Mouse (Mus musculus) ES-E14 (cell line): ENCODE results near the gene Lama4. TPM values are rescaled to one million over a fixed set of nuclear protein-coding genes. Genes with fewer than 3 reads are reported as not detected.
A peak's percentile ranks its signal among the peaks of the same experiment; 100 is the strongest.

Experiments used
- DNase-seq: peaks from one replicate; pipeline ENCODE4 v3.0.0-alpha.2; 2013; ENCODE audit warnings: low read depth, low spot score
- H3K27ac ChIP-seq: 2 replicates; pipeline ENCODE4 v1.5.1; 2012; ENCODE audit warnings: low read depth, mild to moderate bottlenecking, low read length, moderate library complexity, mixed read lengths; ENCODE audit not compliant: poor library complexity, insufficient read depth, severe bottlenecking
- H3K36me3 ChIP-seq: 2 replicates; pipeline ENCODE4 v1.6.1; 2012; ENCODE audit warnings: mild to moderate bottlenecking, low read length, moderate library complexity, mixed read lengths; ENCODE audit not compliant: control insufficient read depth, poor library complexity, insufficient read depth, severe bottlenecking
- H3K4me1 ChIP-seq, 2 experiments: fragments of 150-350 bp in 1 of 2; sonication (generic) in 1 of 2; 2 replicates each; pipeline ENCODE4 v1.6.1; 2012; ENCODE audit warnings: low read length in 2 of 2, mild to moderate bottlenecking in 1 of 2, mixed read lengths in 1 of 2; ENCODE audit not compliant: control insufficient read depth in 2 of 2, insufficient read depth in 2 of 2, poor library complexity in 1 of 2
- H3K4me3 ChIP-seq, 2 experiments: fragments of 150-350 bp in 1 of 2; sonication (generic) in 1 of 2; 2 replicates each; pipeline ENCODE4 v1.5.1; 2012; ENCODE audit warnings: low read length in 2 of 2, low read depth in 1 of 2, mild to moderate bottlenecking in 1 of 2, mixed read lengths in 1 of 2; ENCODE audit not compliant: insufficient read depth in 1 of 2, poor library complexity in 1 of 2, severe bottlenecking in 1 of 2
- H3K9ac ChIP-seq: 2 replicates; pipeline ENCODE4 v1.6.1; 2012; ENCODE audit warnings: low read depth, mild to moderate bottlenecking, low read length, mixed read lengths; ENCODE audit not compliant: poor library complexity, insufficient read depth, severe bottlenecking
- H3K9me3 ChIP-seq: fragments of 150-350 bp; sonication (generic); 2 replicates; pipeline ENCODE4 v1.6.1; 2012; ENCODE audit warnings: low read depth, mild to moderate bottlenecking, low read length; ENCODE audit not compliant: control insufficient read depth, insufficient read depth
- CHD2 ChIP-seq: IDR thresholded peaks from 2 replicates; pipeline ENCODE4 v1.6.1; 2014; ENCODE audit warnings: mild to moderate bottlenecking, low read depth, low read length, inconsistent platforms
- HCFC1 ChIP-seq: IDR thresholded peaks from 2 replicates; pipeline ENCODE4 v1.6.1; 2012; ENCODE audit warnings: low read length, inconsistent platforms, borderline replicate concordance; ENCODE audit not compliant: insufficient read depth
- MAFK ChIP-seq: IDR thresholded peaks from 2 replicates; pipeline ENCODE4 v1.6.1; 2014; ENCODE audit warnings: mild to moderate bottlenecking, low read depth, low read length, inconsistent platforms; ENCODE audit not compliant: insufficient read depth
- ZC3H11A ChIP-seq: IDR thresholded peaks from 2 replicates; pipeline ENCODE4 v1.6.1; 2012; ENCODE audit warnings: low read depth, mild to moderate bottlenecking, inconsistent platforms, low read length, borderline replicate concordance
- ZNF384 ChIP-seq: IDR thresholded peaks from 2 replicates; pipeline ENCODE4 v1.6.1; 2012; ENCODE audit warnings: low read depth, low read length, inconsistent platforms
- in situ Hi-C, 2 experiments: fragments of 600-800 bp; cut with MboI; formaldehyde crosslinking; loops; one replicate each; pipeline ENCODE4 v1.15.1; 2025; ENCODE audit warnings: low sequenced_read_pairs in 2 of 2, inconsistent platforms in 1 of 2; ENCODE audit not compliant: unreplicated experiment in 2 of 2
- total RNA-seq: library from RNA; depleted of rRNA; stranded (reverse); fragments of 300-350 nt; gene quantifications from 2 replicates; pipeline ENCODE4 v1.2.3, GENCODE M21; 2012

Lama4 gene
- total RNA-seq, 1 experiment = 3.6 TPM

GRCm38 (mm10) chr10:39121412-39121811 lies 156.1 kb downstream of the Lama4 start:
- in situ Hi-C loops = no loop called here
- Histone ChIP-seq H3K9me3 (no peaks in the 10 kb centered on the region), H3K36me3 (no peaks in the 10 kb centered on the region), H3K4me3 (no peak overlapping the region), H3K27ac (no peak overlapping the region), H3K4me1 (peaks cover 4 to 6% of the 10 kb centered on the region in 2 experiments; a peak in 1 of 4 replicates), H3K9ac (no peak overlapping the region)
- no peak for DNase-seq
- TF ChIP-seq ZC3H11A = no peak
- TF ChIP-seq CHD2 = no peak
- TF ChIP-seq HCFC1 = no peak
- no peak for TF ChIP-seq MAFK
- no peak for TF ChIP-seq ZNF384

GRCm38 (mm10) chr10:39133462-39134310 lies 168.4 kb downstream of the Lama4 start, which contains the start of the genes Fam229b and Tube1:
Gene Fam229b, minus strand, starts transcription at chr10:39133914.
Gene Tube1, plus strand, starts transcription at chr10:39133976.
- in situ Hi-C loops = no loop called here
- Histone ChIP-seq H3K36me3 (peaks cover 7% of the 10 kb centered on the region), H3K27ac (no peak within 1 kb of the TSS), H3K4me1 (no peaks in the 10 kb centered on the region), H3K9ac (peak within 1 kb of the TSS; percentile 81), H3K9me3 (no peaks in the 10 kb centered on the region), H3K4me3 (peak within 1 kb of the TSS; percentile 81 to 93)
- no peak for TF ChIP-seq CHD2
- TF ChIP-seq ZC3H11A = no peak
- no peak; the same call in 1 of the 2 replicates for TF ChIP-seq MAFK
- no peak for TF ChIP-seq HCFC1
- no peak for TF ChIP-seq ZNF384
- peak; percentile 90 for DNase-seq

GRCm38 (mm10) chr10:39137766-39138165 lies 172.5 kb downstream of the Lama4 start:
- H3K4me3 ChIP-seq = no peak overlapping the region
- no peak for DNase-seq
- H3K36me3 ChIP-seq = peaks cover 23% of the 10 kb centered on the region
- H3K9ac ChIP-seq = no peak overlapping the region
- H3K9me3 ChIP-seq = no peaks in the 10 kb centered on the region
- TF ChIP-seq HCFC1 (no peak), MAFK (no peak), ZNF384 (no peak), CHD2 (no peak), ZC3H11A (no peak)
- H3K27ac ChIP-seq = no peak overlapping the region
- no peaks in the 10 kb centered on the region for H3K4me1 ChIP-seq
- in situ Hi-C loops = no loop called here

GRCm38 (mm10) chr10:39138761-39139160 lies 173.4 kb downstream of the Lama4 start:
- peaks cover 24% of the 10 kb centered on the region for H3K36me3 ChIP-seq
- no peak overlapping the region for H3K27ac ChIP-seq
- no peak for DNase-seq
- no peak overlapping the region for H3K4me3 ChIP-seq
- TF ChIP-seq CHD2 = no peak
- TF ChIP-seq MAFK = no peak
- no peak for TF ChIP-seq ZC3H11A
- no peak for TF ChIP-seq ZNF384
- TF ChIP-seq HCFC1 = no peak
- in situ Hi-C loops = no loop called here
- H3K9me3 ChIP-seq = no peaks in the 10 kb centered on the region
- no peak overlapping the region for H3K9ac ChIP-seq
- no peaks in the 10 kb centered on the region for H3K4me1 ChIP-seq
